Mouse (Mus musculus) limb, embryonic 13.5 days (tissue): ENCODE measurements at regions not wholly inside any gene's neighbourhood (a gene's known extent, or its start where the extent isn't known, plus 50 kb on each side); places are given as distances from the start of the nearest gene placed in this dataset.

ENCODE experiments used
- ATAC-seq: fragments of 200-750 bp; cut with Nextera tagmentation; 2 replicates; pipeline ENCODE4 v1.8.0; 2017; ENCODE audit warnings: low read depth, moderate number of reproducible peaks, moderate TSS enrichment; ENCODE audit not compliant: low FRiP score
- H3K27ac ChIP-seq: fragments of 300-500 bp; sonication (generic); 2 replicates; pipeline ENCODE4 v1.5.1; 2015; ENCODE audit warnings: inconsistent platforms, mild to moderate bottlenecking, moderate library complexity
- H3K27me3 ChIP-seq: fragments of 300-500 bp; sonication (generic); 2 replicates; pipeline ENCODE4 v1.6.1; 2015; ENCODE audit warnings: mild to moderate bottlenecking, inconsistent platforms
- H3K36me3 ChIP-seq: fragments of 300-500 bp; sonication (generic); 2 replicates; pipeline ENCODE4 v1.6.1; 2015; ENCODE audit warnings: inconsistent platforms, mild to moderate bottlenecking, moderate library complexity
- H3K4me1 ChIP-seq: fragments of 300-500 bp; sonication (generic); 2 replicates; pipeline ENCODE4 v1.6.1; 2015; ENCODE audit warnings: inconsistent platforms
- H3K4me2 ChIP-seq: fragments of 300-500 bp; sonication (generic); replicated peaks from 2 replicates; pipeline ENCODE4 v1.6.1; 2015; ENCODE audit warnings: inconsistent platforms, mild to moderate bottlenecking, moderate library complexity
- H3K4me3 ChIP-seq: fragments of 300-500 bp; sonication (generic); 2 replicates; pipeline ENCODE4 v1.5.1; 2015; ENCODE audit warnings: moderate library complexity, mild to moderate bottlenecking, inconsistent platforms
- H3K9ac ChIP-seq: fragments of 300-500 bp; sonication (generic); 2 replicates; pipeline ENCODE4 v1.6.1; 2015; ENCODE audit warnings: mild to moderate bottlenecking, inconsistent platforms
- H3K9me3 ChIP-seq: fragments of 300-500 bp; sonication (generic); 2 replicates; pipeline ENCODE4 v1.6.1; 2016; ENCODE audit warnings: inconsistent platforms
- WGBS: fragments of 180-500 bp; shearing (Covaris S2); methylation state at CpG from one replicate; pipeline ENCODE4 v1.1.7; 2015; 5-methylcytosine and 5-hydroxymethylcytosine counted together

DNA sequence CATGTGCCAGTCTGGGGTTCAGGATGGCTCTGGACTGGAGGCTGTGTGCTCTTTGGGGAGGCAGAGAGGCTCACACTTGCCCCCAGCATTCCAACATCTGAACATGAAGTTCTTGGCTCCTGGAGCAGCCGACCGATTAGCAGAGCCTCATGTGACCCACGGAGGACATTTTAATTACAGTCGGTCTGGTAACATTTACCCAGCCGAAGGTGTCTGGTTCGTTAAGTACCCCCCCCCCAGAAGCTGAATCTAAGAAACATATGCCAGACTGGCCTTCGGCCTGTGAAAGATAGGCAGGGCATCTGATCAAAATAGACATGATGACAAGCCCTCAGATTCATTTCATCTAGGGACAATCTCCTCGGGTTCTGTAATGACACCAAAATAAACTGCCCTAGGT, 140.4 kb upstream of the Sgk1 start:
- no peak overlapping the region for H3K9ac ChIP-seq
- ATAC-seq, result no peak
- no peaks in the 10 kb centered on the region for H3K9me3 ChIP-seq
- no peaks in the 10 kb centered on the region for H3K27me3 ChIP-seq
- WGBS, result 17% methylated on average over 8 of the region's 8 CpGs
- H3K27ac ChIP-seq, result no peak overlapping the region
- no peaks in the 10 kb centered on the region for H3K36me3 ChIP-seq
- H3K4me3 ChIP-seq, result no peak overlapping the region
- H3K4me2 ChIP-seq, result no peak overlapping the region
- H3K4me1 ChIP-seq, result peaks cover 10% of the 10 kb centered on the region

DNA sequence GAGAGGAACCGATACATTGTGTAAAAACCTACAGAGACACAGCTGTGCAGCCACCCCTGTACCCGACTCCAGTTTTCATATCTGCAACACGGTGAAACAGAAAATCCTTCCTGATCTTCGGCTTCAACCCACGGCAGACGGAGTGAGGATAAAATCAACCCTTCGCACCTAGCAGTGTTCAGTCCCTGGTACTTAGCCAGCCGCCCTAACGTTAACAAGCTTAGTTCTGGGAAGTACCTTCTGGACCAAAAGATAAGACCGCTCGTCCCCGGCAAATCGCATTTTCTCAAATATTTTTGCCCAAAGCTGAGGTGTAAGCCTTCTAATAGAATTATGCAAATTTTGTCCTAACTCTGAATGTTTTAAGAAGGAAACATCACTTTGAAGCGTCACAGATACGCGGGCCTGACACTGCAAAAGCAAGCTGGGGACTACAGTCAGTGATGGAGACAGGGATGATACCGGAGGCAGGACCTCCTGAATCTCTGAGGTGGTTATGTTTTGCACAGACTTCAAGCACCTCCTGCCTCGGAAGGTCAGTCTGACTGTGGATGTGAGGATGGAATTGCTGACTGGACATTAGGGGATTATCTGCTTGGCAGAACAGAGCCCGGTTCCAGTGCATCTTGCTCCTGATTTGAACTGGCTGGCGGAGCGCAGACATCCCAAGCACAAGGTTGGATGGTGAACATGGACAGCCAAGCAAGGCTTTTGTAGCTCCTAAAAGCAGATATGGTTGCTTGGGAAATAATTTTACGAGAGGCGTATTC, 139.8 kb upstream of the Sgk1 start:
- Histone ChIP-seq H3K9me3 (no peaks in the 10 kb centered on the region), H3K27me3 (no peaks in the 10 kb centered on the region), H3K9ac (no peak overlapping the region), H3K4me3 (no peak overlapping the region), H3K36me3 (no peaks in the 10 kb centered on the region), H3K4me2 (no peak overlapping the region), H3K27ac (no peak overlapping the region), H3K4me1 (peaks cover 16% of the 10 kb centered on the region)
- WGBS, result 80% methylated on average over 23 of the region's 23 CpGs
- ATAC-seq, result no peak

DNA sequence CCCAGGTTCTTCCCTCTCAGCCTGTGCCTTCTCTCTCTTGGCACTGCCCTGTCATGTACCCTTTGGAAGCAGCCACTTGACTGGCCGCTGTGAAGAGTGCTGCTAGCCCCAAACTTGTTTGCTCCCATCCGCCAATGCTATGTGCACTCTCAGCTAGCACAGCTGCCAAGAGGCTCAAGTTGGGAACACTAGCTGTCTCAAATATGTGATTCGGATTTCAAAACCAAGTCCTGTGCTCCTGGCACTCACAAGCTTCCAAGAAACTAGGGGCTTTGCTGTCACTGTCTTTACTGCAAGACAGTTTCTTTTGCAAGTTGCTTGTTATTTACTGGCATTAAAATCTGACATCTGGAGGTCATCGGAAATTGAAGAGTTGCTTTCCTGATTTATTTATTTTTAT, 138.6 kb upstream of the Sgk1 start:
- H3K4me1 ChIP-seq, result peaks cover 18% of the 10 kb centered on the region
- WGBS, result 77% methylated on average over 4 of the region's 4 CpGs
- no peak for ATAC-seq
- H3K4me2 ChIP-seq, result no peak overlapping the region
- H3K4me3 ChIP-seq, result no peak overlapping the region
- no peaks in the 10 kb centered on the region for H3K9me3 ChIP-seq
- H3K27me3 ChIP-seq, result no peaks in the 10 kb centered on the region
- no peak overlapping the region for H3K27ac ChIP-seq
- H3K36me3 ChIP-seq, result no peaks in the 10 kb centered on the region
- H3K9ac ChIP-seq, result no peak overlapping the region

DNA sequence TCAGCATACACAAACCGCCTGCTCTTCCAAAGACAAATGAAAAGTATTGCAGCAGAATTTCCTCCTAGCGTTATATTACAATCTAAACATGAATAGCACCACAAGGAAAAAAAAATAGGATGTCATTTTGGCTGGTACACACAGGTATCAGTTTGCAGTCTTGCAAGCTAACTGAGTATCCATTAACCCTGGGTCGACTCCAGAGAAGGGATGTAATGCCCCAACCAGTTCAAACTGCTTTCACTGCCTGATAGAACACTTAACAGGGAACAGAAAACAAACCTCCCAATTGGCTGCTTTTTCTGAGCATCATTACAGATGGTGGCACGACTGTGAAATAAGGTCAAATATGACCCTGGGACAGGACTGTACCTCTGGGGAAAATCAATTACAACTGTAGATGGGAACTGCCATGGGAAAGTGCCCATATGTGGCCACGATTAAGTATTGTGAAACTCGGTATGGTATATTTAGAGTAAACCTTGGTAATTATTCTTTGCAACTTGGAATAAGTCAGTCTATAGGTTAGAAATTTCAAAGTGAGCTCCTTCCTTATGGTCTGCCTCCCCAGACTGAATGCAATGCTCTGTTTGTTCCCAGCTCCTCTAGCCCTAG, 137.5 kb upstream of the Sgk1 start:
- H3K36me3 ChIP-seq, result no peaks in the 10 kb centered on the region
- H3K9me3 ChIP-seq, result no peaks in the 10 kb centered on the region
- no peaks in the 10 kb centered on the region for H3K27me3 ChIP-seq
- no peak overlapping the region for H3K9ac ChIP-seq
- H3K4me1 ChIP-seq, result peaks cover 18% of the 10 kb centered on the region
- WGBS, result 62% methylated on average over 6 of the region's 6 CpGs
- H3K4me3 ChIP-seq, result no peak overlapping the region
- no peak overlapping the region for H3K4me2 ChIP-seq
- ATAC-seq, result no peak
- no peak overlapping the region for H3K27ac ChIP-seq

DNA sequence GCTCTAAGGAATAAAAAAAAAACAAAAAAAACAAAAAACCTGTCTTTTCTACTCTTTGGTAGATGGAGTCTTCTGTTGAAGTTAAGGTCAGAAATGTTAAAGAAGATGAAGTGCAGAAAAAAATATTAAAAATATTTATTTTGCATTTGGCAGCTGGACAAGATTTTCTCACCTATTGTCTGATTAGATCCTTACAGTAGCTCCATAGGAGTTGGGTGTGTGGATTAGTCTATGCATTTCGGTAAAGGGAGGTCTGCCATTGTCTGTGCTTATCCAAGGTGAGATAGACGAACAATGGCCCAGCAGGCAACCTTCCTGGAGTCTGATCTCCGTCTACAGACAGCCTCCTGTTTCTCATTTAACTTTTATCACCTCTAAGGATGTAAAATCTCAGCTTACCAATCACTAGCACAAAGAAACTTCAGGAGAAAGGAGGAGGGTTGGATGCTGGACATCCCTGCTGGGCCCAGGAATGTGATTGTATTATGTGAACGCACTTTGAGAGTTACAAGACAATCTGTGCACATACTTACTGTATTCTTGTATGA, 136.0 kb upstream of the Sgk1 start:
- Histone ChIP-seq H3K36me3 (no peaks in the 10 kb centered on the region), H3K4me2 (no peak overlapping the region), H3K27me3 (no peaks in the 10 kb centered on the region), H3K4me3 (no peak overlapping the region), H3K4me1 (peaks cover 18% of the 10 kb centered on the region), H3K9ac (no peak overlapping the region), H3K9me3 (no peaks in the 10 kb centered on the region), H3K27ac (no peak overlapping the region)
- no peak for ATAC-seq
- WGBS, result 15% methylated on average over 4 of the region's 4 CpGs

DNA sequence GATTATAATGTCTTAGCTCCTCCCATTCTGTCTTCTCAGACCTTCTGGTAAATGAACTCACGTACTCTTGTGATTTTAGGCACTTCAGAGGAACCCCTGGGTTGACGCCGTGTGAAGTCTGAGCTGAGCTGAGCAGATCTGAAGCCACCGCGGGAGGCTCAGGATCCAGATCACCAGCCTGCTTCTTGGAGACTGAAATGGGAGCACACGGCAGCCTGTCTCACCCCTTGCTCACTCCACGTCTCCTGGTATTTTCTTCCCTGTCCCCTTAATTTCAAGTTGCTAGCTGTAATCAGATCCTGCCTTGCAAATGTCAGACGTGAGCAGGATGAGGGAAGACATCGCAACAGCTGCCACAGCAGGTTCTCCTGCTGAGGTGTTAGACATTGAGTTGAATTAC, 135.3 kb upstream of the Sgk1 start:
- no peak overlapping the region for H3K9ac ChIP-seq
- H3K27me3 ChIP-seq, result no peaks in the 10 kb centered on the region
- H3K36me3 ChIP-seq, result no peaks in the 10 kb centered on the region
- no peaks in the 10 kb centered on the region for H3K9me3 ChIP-seq
- H3K4me2 ChIP-seq, result peak overlapping the region; percentile 36
- H3K4me1 ChIP-seq, result peaks cover 13% of the 10 kb centered on the region
- ATAC-seq, result no peak
- H3K27ac ChIP-seq, result no peak overlapping the region
- no peak overlapping the region for H3K4me3 ChIP-seq
- 9% methylated on average over 9 of the region's 9 CpGs for WGBS

DNA sequence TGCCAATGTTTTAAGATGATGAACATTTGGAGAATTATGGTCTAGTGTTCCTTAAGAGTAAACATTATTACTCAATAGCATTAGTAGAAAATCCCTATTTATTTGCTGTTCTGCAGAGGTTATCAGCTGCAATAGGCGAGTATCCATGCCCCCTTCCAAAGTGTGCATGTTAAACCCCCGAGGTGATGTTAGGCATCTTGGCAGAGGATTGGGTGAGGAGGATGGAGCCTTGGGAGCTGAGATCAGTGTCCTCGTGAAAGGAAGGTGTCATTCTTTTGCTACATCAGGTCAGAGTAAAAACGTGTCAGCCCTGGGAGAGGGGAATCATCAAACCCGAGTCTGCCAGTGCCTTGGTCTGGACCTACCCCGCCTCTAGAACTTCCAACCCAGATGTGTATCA, 130.7 kb upstream of the Sgk1 start:
- H3K4me1 ChIP-seq, result peaks cover 13% of the 10 kb centered on the region

DNA sequence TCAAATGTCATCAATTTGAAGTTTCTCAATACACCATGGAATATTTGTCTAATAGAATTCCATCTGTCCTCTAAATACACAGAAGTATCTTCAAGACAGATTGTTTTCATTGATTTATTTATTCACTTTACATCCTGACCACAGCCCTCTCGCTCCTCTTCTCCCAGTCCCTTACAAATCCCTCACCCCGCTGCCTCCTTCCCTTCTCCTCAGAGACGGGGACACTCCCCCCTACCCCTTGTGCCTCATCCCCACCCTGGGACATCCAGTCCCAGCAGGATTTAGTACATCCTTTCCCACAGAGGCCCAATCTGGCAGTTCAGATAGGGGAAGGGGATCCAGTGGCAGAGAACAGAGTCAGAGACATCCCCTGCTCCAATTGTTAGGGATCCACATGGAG, 129.6 kb upstream of the Sgk1 start:
- Histone ChIP-seq H3K4me1 (0 out of 2 replicates have a peak, but pooled peaks cover 5% of the 10 kb centered on the region), H3K27me3 (0 out of 2 replicates have a peak, but pooled peaks cover 4% of the 10 kb centered on the region), H3K36me3 (no peaks in the 10 kb centered on the region), H3K9ac (no peak overlapping the region), H3K9me3 (no peaks in the 10 kb centered on the region), H3K27ac (no peak overlapping the region), H3K4me2 (no peak overlapping the region), H3K4me3 (no peak overlapping the region)
- WGBS, result 66% methylated on average over 3 of the region's 3 CpGs
- ATAC-seq, result no peak

More for the DNA sequence above, 130.7 kb upstream of the Sgk1 start:
- ATAC-seq, result no peak
- Histone ChIP-seq H3K9ac (no peak overlapping the region), H3K27me3 (0 out of 2 replicates have a peak, but pooled peaks cover 4% of the 10 kb centered on the region), H3K36me3 (no peaks in the 10 kb centered on the region), H3K27ac (no peak overlapping the region), H3K4me3 (no peak overlapping the region), H3K4me2 (no peak overlapping the region), H3K9me3 (no peaks in the 10 kb centered on the region)
- 62% methylated on average over 6 of the region's 6 CpGs for WGBS

DNA sequence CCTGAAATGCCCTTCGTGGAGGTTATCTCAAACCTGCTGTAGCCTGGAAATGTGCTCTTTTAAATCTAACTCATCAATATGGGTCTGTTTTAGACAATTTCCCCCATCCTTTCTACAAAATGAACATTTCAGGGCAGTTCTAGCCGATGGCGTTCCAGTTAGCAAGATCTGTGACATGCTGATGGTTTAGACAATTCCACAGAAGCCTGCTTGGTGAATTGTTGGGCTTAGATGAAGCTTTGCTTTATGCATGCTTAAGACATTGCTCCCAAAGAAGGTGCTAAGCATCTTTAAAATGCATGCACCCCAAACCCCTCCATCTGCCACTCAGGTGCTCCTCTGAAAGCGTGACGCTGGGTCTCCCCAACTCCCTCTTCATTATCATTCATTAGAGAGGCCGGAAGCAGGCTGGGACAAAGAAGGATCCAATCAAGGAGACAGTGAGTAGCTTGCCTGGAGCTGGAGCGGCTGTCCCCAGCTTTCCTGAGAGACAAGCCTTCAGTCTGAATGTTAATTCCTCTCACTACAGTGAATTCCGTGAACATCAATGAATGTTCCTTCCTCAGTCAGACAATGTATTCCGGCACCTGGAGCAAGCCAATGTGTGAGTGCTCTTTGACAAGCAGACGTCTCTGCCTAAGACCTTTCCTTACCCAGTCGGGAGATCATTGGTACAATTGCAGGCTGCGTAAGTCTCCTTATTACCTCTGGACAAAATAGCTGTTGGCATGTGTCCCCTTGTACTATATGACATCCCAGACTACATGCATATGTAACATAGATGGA, 127.0 kb upstream of the Sgk1 start:
- H3K4me3 ChIP-seq, result no peak overlapping the region
- H3K27me3 ChIP-seq, result 0 out of 2 replicates have a peak, but pooled peaks cover 4% of the 10 kb centered on the region
- no peak overlapping the region for H3K4me2 ChIP-seq
- H3K27ac ChIP-seq, result no peak overlapping the region
- no peak for ATAC-seq
- WGBS, result 73% methylated on average over 12 of the region's 12 CpGs
- no peaks in the 10 kb centered on the region for H3K9me3 ChIP-seq
- no peak overlapping the region for H3K9ac ChIP-seq
- H3K4me1 ChIP-seq, result peaks cover 11% of the 10 kb centered on the region
- no peaks in the 10 kb centered on the region for H3K36me3 ChIP-seq

DNA sequence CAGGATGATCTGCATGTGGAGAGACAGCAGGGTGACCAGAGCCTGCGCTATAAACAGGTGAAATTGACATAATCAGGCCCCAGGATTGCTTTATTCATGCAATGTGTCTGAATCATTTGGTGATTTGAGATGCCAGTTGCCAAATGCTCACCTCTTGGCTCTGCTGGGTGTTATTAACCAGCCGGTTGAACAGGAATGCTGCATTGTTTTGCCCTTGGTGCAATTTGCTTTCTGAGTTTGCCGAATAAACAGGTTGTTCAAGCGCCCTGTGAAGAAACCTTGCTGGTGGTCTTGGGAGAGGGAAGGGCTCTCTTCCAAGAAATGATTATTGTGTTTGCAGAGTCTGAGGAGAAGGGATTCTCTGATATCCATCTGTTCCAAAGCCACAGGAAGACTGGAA, 126.3 kb upstream of the Sgk1 start:
- H3K4me2 ChIP-seq, result no peak overlapping the region
- no peaks in the 10 kb centered on the region for H3K9me3 ChIP-seq
- H3K36me3 ChIP-seq, result no peaks in the 10 kb centered on the region
- no peak overlapping the region for H3K9ac ChIP-seq
- ATAC-seq, result no peak
- H3K27ac ChIP-seq, result no peak overlapping the region
- H3K4me1 ChIP-seq, result peaks cover 11% of the 10 kb centered on the region
- no peak overlapping the region for H3K4me3 ChIP-seq
- WGBS, result 83% methylated on average over 4 of the region's 4 CpGs
- H3K27me3 ChIP-seq, result 0 out of 2 replicates have a peak, but pooled peaks cover 4% of the 10 kb centered on the region

DNA sequence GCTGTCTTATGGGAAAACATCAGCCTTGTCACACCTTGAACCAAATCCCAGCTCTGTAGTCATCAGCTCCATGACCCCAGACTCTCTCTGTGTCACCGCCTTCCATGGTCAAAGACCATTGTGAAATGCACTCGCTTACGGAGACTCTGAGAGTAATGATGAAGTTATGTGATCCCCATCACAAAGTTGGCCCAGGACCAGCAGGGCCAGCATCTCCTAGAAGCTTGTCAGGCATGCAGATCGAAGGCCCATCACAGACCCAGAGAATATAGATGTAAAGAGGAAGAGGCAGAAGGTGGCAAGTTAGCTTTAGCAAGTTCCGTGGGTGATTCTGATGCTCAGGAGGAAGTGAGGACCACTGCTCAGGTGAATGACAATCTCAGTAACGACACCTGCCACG, 125.2 kb upstream of the Sgk1 start:
- Histone ChIP-seq H3K9me3 (no peaks in the 10 kb centered on the region), H3K4me3 (no peak overlapping the region), H3K36me3 (no peaks in the 10 kb centered on the region), H3K27me3 (0 out of 2 replicates have a peak, but pooled peaks cover 4% of the 10 kb centered on the region), H3K4me2 (no peak overlapping the region), H3K4me1 (peaks cover 16% of the 10 kb centered on the region), H3K27ac (no peak overlapping the region), H3K9ac (no peak overlapping the region)
- WGBS, result 89% methylated on average over 7 of the region's 7 CpGs
- ATAC-seq, result no peak

DNA sequence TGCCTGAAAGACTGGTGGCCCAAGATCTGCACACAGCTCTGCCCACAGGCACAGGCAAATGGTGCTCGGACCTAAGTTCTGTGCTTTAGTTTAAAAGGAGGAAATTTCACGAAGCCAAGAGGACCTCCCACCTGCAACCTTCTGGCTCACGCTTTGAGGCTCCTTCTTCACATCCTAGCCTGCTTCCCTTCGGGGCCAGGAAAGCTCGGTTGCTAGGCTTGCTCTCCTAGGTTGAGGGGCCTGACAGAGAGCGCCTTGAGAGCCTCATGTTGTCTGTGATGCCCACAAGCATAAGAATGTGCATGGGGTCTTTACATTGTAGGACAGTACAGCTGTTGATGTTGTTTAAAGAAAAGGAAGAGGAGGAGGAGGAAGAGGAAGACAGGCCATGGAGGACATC, 123.9 kb upstream of the Sgk1 start:
- no peak overlapping the region for H3K9ac ChIP-seq
- H3K4me1 ChIP-seq, result peaks cover 16% of the 10 kb centered on the region
- H3K27me3 ChIP-seq, result 0 out of 2 replicates have a peak, but pooled peaks cover 4% of the 10 kb centered on the region
- ATAC-seq, result no peak
- WGBS, result 74% methylated on average over 6 of the region's 6 CpGs
- H3K4me2 ChIP-seq, result no peak overlapping the region
- peak overlapping the region; percentile 52 for H3K27ac ChIP-seq
- no peak overlapping the region for H3K4me3 ChIP-seq
- no peaks in the 10 kb centered on the region for H3K36me3 ChIP-seq
- no peaks in the 10 kb centered on the region for H3K9me3 ChIP-seq
